Mouse (Mus musculus): ENCODE results near the gene Kntc1. TPM values are rescaled to one million over a fixed set of nuclear protein-coding genes. Genes with fewer than 3 reads are reported as not detected.
"Not testable (repeated sequence)": the region's sequence is repeated elsewhere in the genome, so short reads cannot be mapped to it uniquely, and the experiment has no call there.

The Kntc1 gene
- total RNA-seq (2021), result 1 to 10 TPM; 2.6 to 2.8 TPM

GRCm38 (mm10) chr5:123749065-123750064, at the start of gene Kntc1, which contains the start of gene Rsrc2:
Gene Kntc1 (plus strand): TSS chr5:123749716.
Gene Rsrc2 (minus strand): TSS chr5:123749414.
- intact Hi-C loops (cut with DNase I), result loop anchor here (2.0 kb wide), 1 partner anchor 157 kb away; the partner anchor contains the start of gene Denr
- DNase-seq (ENCODE audit: extremely low spot score in 1 of 2, low spot score in 2 of 2), result peak; percentile 98 to 100

GRCm38 (mm10) chr5:123700625-123701024, 48.9 kb upstream of the Kntc1 start:
- intact Hi-C loops (cut with DNase I), result loop anchor here (5.0 kb wide), 1 partner anchor 37 kb away; no protein-coding TSS in a partner anchor
- peak; percentile 36 to 87 for DNase-seq (ENCODE audit: extremely low spot score in 1 of 2, low spot score in 2 of 2)

DNA sequence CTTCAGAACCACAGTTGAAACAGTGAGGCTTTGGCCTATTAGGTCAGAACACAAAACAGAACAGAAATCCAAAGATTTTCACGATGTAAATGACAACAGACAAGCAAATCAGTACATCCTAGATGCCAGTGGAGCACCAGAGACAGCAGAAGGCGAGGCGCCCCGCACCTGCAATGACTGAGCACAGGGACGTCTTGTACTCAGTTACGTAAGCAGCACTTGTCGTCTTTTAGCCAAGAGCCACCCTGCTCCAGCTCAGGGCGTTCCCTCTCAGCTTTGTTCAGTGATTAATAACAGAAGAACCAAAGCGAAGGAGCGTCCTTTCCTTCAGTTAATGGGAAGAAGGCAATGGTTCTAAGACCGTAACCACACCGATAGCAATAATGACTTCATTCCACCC, 40.9 kb upstream of the Kntc1 start:
- DNase-seq (ENCODE audit: extremely low spot score in 1 of 2, low spot score in 2 of 2), result no peak
- intact Hi-C loops (cut with DNase I), result no loop called here

DNA sequence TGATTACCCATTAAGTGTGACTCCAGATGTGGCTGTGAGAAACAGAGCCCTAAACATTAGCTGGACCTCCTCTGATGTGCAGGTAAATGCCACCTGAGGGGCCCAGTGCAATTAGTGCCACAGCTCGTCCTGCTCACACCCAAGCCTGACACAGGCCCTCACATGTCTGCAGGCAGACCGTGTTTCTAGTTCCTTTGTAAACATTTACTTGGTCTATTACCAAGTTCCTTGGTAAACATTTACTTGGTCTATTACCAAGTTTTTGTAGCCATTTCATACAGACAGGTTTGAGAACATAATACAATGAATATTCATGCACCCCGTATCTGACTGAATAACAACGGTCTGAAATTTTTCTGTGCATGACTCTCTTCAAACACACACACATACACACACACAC, 39.9 kb upstream of the Kntc1 start:
- intact Hi-C loops (cut with DNase I), result no loop called here
- no peak for DNase-seq (ENCODE audit: extremely low spot score in 1 of 2, low spot score in 2 of 2)

DNA sequence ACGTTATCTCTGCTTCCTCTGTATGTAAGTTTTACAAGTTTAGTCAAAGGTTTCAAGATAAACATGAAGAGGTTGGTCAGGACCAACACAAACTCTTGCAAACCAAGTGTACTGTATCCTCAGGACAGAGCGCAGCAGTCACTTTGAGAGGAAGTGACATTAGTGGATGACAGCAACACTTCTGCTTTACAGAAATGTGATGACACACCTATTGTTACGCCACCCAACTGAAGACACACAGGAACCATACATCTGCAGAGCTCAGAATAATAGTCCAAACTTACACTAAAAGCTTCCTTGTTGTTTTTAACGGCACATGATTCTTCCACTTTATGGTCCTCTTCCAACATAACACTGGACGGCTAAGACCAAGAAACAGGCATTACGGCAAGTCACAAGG, 35.7 kb upstream of the Kntc1 start:
- intact Hi-C loops (cut with DNase I), result no loop called here
- no peak for DNase-seq (ENCODE audit: extremely low spot score in 1 of 2, low spot score in 2 of 2)

GRCm38 (mm10) chr5:123714622-123715021, 34.9 kb upstream of the Kntc1 start:
- no peak for DNase-seq (ENCODE audit: extremely low spot score in 1 of 2, low spot score in 2 of 2)
- intact Hi-C loops (cut with DNase I), result no loop called here

DNA sequence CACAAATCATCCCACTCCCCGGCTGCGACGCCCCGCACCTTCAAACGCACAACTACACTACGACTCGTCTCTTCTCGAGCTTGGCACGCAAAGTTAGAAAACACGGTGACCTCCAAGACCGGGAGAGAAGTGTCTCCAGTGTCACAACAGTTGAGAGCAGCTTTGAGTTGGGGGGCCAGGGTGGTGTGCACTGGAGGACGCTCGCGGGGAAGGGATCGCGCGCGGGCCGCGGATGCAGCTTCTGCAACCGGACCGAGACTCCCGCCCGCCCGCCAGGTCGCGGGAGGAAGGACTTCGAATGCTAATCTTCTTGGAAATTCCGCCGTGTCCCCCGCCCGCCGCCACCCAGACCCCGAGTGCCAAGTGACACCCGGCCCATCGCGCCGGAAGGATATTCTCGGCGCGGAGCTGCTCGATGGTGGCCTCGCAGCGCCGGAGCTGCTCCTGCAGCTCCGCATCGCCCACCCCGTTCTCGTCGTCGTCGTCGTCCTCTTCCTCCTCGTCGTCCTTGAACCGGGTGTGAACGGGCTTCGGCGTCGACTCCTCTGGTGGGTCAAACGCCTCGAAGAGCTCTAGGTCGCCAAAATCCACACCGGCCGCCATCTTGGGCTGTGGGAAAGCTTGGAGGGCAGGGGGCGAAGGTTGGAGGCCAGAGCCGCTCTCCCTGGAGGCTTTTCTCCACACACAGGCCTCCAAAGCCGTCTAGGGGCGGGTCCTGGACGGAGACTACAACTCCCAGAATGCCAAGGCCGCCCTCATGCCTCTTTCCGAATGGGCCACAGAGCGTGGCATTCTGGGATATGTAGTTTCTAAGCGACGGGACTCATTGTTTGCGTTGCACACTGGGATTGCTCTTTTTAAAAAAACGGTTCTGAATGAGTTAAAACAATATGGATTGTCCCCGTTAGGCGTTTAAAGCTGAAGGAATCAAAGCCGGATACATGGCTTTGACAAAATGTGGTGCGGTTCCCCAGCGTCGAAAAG, 28.9 kb upstream of the Kntc1 start, which contains the start of gene Zcchc8:
Gene Zcchc8, minus strand, starts transcription at position 773 of the 984 bp plus-strand sequence.
- peak; percentile 97 to 98 for DNase-seq (ENCODE audit: extremely low spot score in 1 of 2, low spot score in 2 of 2)
- intact Hi-C loops (cut with DNase I), result no loop called here

DNA sequence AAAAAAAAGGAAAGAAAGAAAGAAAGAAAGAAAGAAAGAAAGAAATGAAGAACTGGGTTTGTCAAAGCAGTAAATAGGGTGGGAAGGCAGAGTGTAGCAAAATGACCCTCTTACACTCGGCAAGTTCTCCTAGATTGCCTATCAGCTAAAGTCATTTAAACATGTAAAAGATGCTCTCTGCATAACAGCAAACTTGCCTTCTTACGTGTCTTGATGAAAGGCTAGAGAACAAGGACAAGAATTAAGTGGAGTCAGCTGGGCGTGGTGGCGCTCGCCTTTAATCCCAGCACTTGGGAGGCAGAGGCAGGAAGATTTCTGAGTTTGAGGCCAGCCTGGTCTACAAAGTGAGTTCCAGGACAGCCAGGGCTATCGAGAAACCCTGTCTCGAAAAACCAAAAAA, 25.7 kb upstream of the Kntc1 start:
- DNase-seq (ENCODE audit: extremely low spot score in 1 of 2, low spot score in 2 of 2); intact Hi-C loops (cut with DNase I): not testable (repeated sequence)

DNA sequence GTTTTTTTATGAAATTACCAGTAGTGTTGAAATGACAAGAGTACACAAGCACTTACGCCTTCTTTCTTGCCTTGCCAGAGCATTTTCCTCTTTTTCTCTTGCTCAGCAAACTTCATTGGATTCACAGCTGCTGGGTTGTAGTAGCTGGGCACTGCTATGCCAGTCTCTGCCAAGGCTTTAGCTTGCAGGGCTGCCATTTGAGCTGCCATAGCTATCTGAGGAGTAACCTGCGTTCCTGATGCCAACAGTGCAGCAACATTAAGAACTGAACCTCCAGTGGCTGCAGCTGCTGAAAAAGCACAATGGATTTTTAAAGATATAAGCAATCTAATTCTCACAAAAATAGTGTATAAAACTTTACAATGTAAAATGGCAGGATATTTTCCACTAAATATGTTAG, 18.5 kb upstream of the Kntc1 start:
- intact Hi-C loops (cut with DNase I), result loop anchor here (5.0 kb wide), 1 partner anchor 176 kb away; the partner anchor contains the start of gene Denr
- DNase-seq (ENCODE audit: extremely low spot score in 1 of 2, low spot score in 2 of 2), result no peak

DNA sequence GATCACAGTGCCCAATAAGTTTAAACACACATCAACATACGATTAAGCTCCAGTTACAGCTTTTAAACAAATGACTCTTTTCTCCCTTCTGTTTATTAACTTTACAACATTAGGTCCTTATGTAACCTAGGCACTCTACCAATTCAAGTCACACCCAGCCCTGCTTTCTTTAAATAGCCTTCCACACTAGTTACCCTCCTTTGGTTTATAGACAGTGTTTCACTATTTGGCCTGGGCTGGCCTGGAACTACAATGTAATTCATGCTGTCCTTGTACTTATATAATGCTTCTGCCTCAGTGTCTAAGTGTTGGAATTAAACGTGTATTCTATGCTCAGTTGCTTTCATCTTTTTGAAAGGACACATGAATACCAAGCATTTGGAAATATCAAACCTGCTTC, 5.2 kb upstream of the Kntc1 start:
- intact Hi-C loops (cut with DNase I), result no loop called here
- DNase-seq (ENCODE audit: extremely low spot score in 1 of 2, low spot score in 2 of 2), result no peak

GRCm38 (mm10) chr5:123746253-123746652, 3.3 kb upstream of the Kntc1 start:
- DNase-seq (ENCODE audit: extremely low spot score in 1 of 2, low spot score in 2 of 2), result no peak
- intact Hi-C loops (cut with DNase I), result no loop called here

DNA sequence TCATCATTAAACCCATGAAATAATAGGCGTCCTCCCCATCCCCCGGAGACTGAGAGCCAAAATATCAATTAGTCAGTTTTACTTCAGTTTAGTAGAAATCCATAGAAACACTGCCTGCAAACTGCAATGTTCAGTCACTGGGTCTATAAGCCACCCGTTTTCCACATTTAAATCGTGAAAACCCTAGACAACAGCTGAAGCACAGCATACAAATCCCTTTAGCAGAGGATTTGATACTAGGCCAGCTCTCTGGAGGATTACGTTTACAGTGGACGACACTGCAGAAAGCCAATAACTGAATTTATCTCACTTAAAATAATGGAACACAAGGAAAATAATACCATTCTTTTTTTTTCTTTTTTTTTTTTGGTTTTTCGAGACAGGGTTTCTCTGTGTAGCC, 1.9 kb upstream of the Kntc1 start:
- DNase-seq (ENCODE audit: extremely low spot score in 1 of 2, low spot score in 2 of 2), result no peak
- intact Hi-C loops (cut with DNase I), result loop anchor here (2.0 kb wide), 1 partner anchor 159 kb away; the partner anchor contains the start of gene Denr

GRCm38 (mm10) chr5:123748339-123749064, 1.0 kb upstream of the Kntc1 start:
- intact Hi-C loops (cut with DNase I), result loop anchor here (2.0 kb wide), 1 partner anchor 158 kb away; the partner anchor contains the start of gene Denr
- DNase-seq (ENCODE audit: extremely low spot score in 1 of 2, low spot score in 2 of 2), result no peak

GRCm38 (mm10) chr5:123765506-123765905, 16.0 kb downstream of the Kntc1 start:
- intact Hi-C loops (cut with DNase I), result no loop called here

DNA sequence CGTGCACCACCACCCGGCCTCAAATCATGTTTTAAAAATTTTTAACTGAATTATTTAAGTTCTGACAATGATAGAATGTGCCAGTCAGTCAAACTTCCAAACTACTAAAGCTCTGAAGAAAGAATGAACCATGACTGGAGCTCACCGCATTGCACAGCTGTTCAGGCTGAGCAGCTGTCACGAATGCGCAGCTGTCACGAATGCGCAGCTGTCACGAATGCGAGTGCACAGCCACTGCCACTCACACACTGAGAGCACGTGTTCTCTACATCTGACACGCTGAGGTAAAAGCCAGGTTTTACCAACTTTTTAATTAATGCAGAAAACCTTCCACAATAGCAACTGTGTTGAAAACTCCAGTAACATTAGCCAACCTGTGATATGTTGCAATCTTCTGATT, 16.9 kb downstream of the Kntc1 start:
- DNase-seq (ENCODE audit: extremely low spot score in 1 of 2, low spot score in 2 of 2); intact Hi-C loops (cut with DNase I): not testable (repeated sequence)

More at GRCm38 (mm10) chr5:123765506-123765905, 16.0 kb downstream of the Kntc1 start:
- no peak for DNase-seq (ENCODE audit: extremely low spot score in 1 of 2, low spot score in 2 of 2)

GRCm38 (mm10) chr5:123773441-123773840, 23.9 kb downstream of the Kntc1 start:
- no peak for DNase-seq (ENCODE audit: extremely low spot score in 1 of 2, low spot score in 2 of 2)
- intact Hi-C loops (cut with DNase I), result no loop called here

GRCm38 (mm10) chr5:123780716-123781115, 31.2 kb downstream of the Kntc1 start:
- DNase-seq (ENCODE audit: extremely low spot score in 1 of 2, low spot score in 2 of 2), result no peak
- intact Hi-C loops (cut with DNase I), result loop anchor here (5.0 kb wide), 1 partner anchor 1223 kb away; no protein-coding TSS in a partner anchor

- no peak for DNase-seq (ENCODE audit: extremely low spot score in 1 of 2, low spot score in 2 of 2)
- intact Hi-C loops (cut with DNase I), result loop anchor here (5.0 kb wide), 1 partner anchor 1225 kb away; no protein-coding TSS in a partner anchor
Measured at GRCm38 (mm10) chr5:123781864-123782263, 32.3 kb downstream of the Kntc1 start.
